Mouse (Mus musculus) hindbrain, embryonic 15.5 days (tissue): ENCODE results near the gene Sun1. TPM values are rescaled to one million over a fixed set of nuclear protein-coding genes. Genes with fewer than 3 reads are reported as not detected.

Experiments used
- ATAC-seq: fragments of 200-750 bp; cut with Nextera tagmentation; 2 replicates; pipeline ENCODE4 v1.8.0; 2017; ENCODE audit warnings: low read depth, moderate number of reproducible peaks, moderate TSS enrichment; ENCODE audit not compliant: low FRiP score
- H3K27ac ChIP-seq: fragments of 300-500 bp; sonication (generic); replicated peaks from 2 replicates; pipeline ENCODE4 v1.5.1; 2015; ENCODE audit warnings: mild to moderate bottlenecking, inconsistent platforms
- H3K27me3 ChIP-seq: fragments of 300-500 bp; sonication (generic); 2 replicates; pipeline ENCODE4 v1.6.1; 2015; ENCODE audit warnings: control low read depth, inconsistent platforms
- H3K36me3 ChIP-seq: fragments of 300-500 bp; sonication (generic); 2 replicates; pipeline ENCODE4 v1.6.1; 2015; ENCODE audit warnings: control low read depth, inconsistent platforms
- H3K4me1 ChIP-seq: fragments of 300-500 bp; sonication (generic); replicated peaks from 2 replicates; pipeline ENCODE4 v1.6.1; 2015; ENCODE audit warnings: control low read depth, inconsistent platforms
- H3K4me2 ChIP-seq: fragments of 300-500 bp; sonication (generic); 2 replicates; pipeline ENCODE4 v1.6.1; 2015; ENCODE audit warnings: moderate library complexity, mild to moderate bottlenecking, inconsistent platforms
- H3K4me3 ChIP-seq: fragments of 300-500 bp; sonication (generic); 2 replicates; pipeline ENCODE4 v1.5.1; 2015; ENCODE audit warnings: mild to moderate bottlenecking, inconsistent platforms
- H3K9ac ChIP-seq: fragments of 300-500 bp; sonication (generic); 2 replicates; pipeline ENCODE4 v1.6.1; 2015; ENCODE audit warnings: inconsistent platforms
- H3K9me3 ChIP-seq: fragments of 300-500 bp; sonication (generic); 2 replicates; pipeline ENCODE4 v1.6.1; 2016; ENCODE audit warnings: control low read depth, inconsistent platforms
- WGBS: fragments of 180-500 bp; shearing (Covaris S2); methylation state at CpG from one replicate; pipeline ENCODE4 v1.1.7; 2015; 5-methylcytosine and 5-hydroxymethylcytosine counted together
- polyA plus RNA-seq: library from polyadenylated mRNA; unstranded; fragments of >200 nt; fragmentation: Nextera tagmentation; extraction: Ambion mirVana; gene quantifications from 2 replicates; pipeline ENCODE4 v1.2.1, GENCODE M21; 2015

Sun1 gene
- polyA plus RNA-seq, 1 experiment from 2014 or later = 45.3 TPM

- no peak overlapping the region for H3K4me3 ChIP-seq
- peaks cover 38% of the 10 kb centered on the region for H3K4me1 ChIP-seq
- H3K9me3 ChIP-seq = no peaks in the 10 kb centered on the region
- no peak overlapping the region for H3K9ac ChIP-seq
- WGBS = 86% methylated on average over 6 of the region's 6 CpGs
- H3K27me3 ChIP-seq = no peaks in the 10 kb centered on the region
- no peak overlapping the region for H3K27ac ChIP-seq
- no peak overlapping the region for H3K4me2 ChIP-seq
- ATAC-seq = no peak
- peaks cover 6% of the 10 kb centered on the region for H3K36me3 ChIP-seq
Observed at GRCm38 (mm10) chr5:139254938-139255337, 54.5 kb downstream of the Sun1 start.

GRCm38 (mm10) chr5:139255777-139256176, 55.3 kb downstream of the Sun1 start:
- WGBS = 91% methylated on average over 6 of the region's 6 CpGs
- Histone ChIP-seq H3K27ac (no peak overlapping the region), H3K36me3 (no peaks in the 10 kb centered on the region), H3K9ac (no peak overlapping the region), H3K9me3 (no peaks in the 10 kb centered on the region), H3K27me3 (no peaks in the 10 kb centered on the region), H3K4me1 (peaks cover 38% of the 10 kb centered on the region), H3K4me2 (no peak overlapping the region), H3K4me3 (no peak overlapping the region)
- ATAC-seq = no peak

- WGBS = 84% methylated on average over 3 of the region's 3 CpGs
- no peak overlapping the region for H3K4me3 ChIP-seq
- no peak overlapping the region for H3K27ac ChIP-seq
- H3K27me3 ChIP-seq = no peaks in the 10 kb centered on the region
- no peak for ATAC-seq
- H3K9me3 ChIP-seq = no peaks in the 10 kb centered on the region
- 0 out of 2 replicates have a peak, but pooled peaks cover 3% of the 10 kb centered on the region for H3K36me3 ChIP-seq
- peaks cover 37% of the 10 kb centered on the region for H3K4me1 ChIP-seq
- no peak overlapping the region for H3K4me2 ChIP-seq
- H3K9ac ChIP-seq = no peak overlapping the region
Observed at GRCm38 (mm10) chr5:139256211-139256765, 55.9 kb downstream of the Sun1 start.

GRCm38 (mm10) chr5:139257265-139257664, 56.8 kb downstream of the Sun1 start:
- Histone ChIP-seq H3K27ac (no peak overlapping the region), H3K4me1 (peaks cover 30% of the 10 kb centered on the region), H3K9me3 (no peaks in the 10 kb centered on the region), H3K4me2 (no peak overlapping the region), H3K9ac (no peak overlapping the region), H3K27me3 (no peaks in the 10 kb centered on the region), H3K4me3 (no peak overlapping the region), H3K36me3 (0 out of 2 replicates have a peak, but pooled peaks cover 4% of the 10 kb centered on the region)
- 89% methylated on average over 1 of the region's 1 CpGs for WGBS
- ATAC-seq = no peak

- no peak overlapping the region for H3K27ac ChIP-seq
- no peak overlapping the region for H3K4me2 ChIP-seq
- no peak for ATAC-seq
- WGBS = 74% methylated on average over 4 of the region's 4 CpGs
- H3K9me3 ChIP-seq = no peaks in the 10 kb centered on the region
- no peaks in the 10 kb centered on the region for H3K27me3 ChIP-seq
- H3K36me3 ChIP-seq = 0 out of 2 replicates have a peak, but pooled peaks cover 6% of the 10 kb centered on the region
- no peak overlapping the region for H3K9ac ChIP-seq
- H3K4me1 ChIP-seq = peaks cover 30% of the 10 kb centered on the region
- no peak overlapping the region for H3K4me3 ChIP-seq
Observed at GRCm38 (mm10) chr5:139257818-139258217, 57.4 kb downstream of the Sun1 start.

GRCm38 (mm10) chr5:139258371-139259035, 58.1 kb downstream of the Sun1 start:
- no peak for ATAC-seq
- Histone ChIP-seq H3K9me3 (no peaks in the 10 kb centered on the region), H3K27me3 (no peaks in the 10 kb centered on the region), H3K4me3 (no peak overlapping the region), H3K27ac (no peak overlapping the region), H3K4me1 (peaks cover 25% of the 10 kb centered on the region), H3K9ac (no peak overlapping the region), H3K4me2 (no peak overlapping the region), H3K36me3 (peaks cover 13% of the 10 kb centered on the region)
- 89% methylated on average over 8 of the region's 8 CpGs for WGBS

- Histone ChIP-seq H3K4me1 (peaks cover 11% of the 10 kb centered on the region), H3K27me3 (no peaks in the 10 kb centered on the region), H3K36me3 (peaks cover 26% of the 10 kb centered on the region), H3K4me2 (no peak overlapping the region), H3K27ac (no peak overlapping the region), H3K9ac (no peak overlapping the region), H3K4me3 (no peak overlapping the region), H3K9me3 (no peaks in the 10 kb centered on the region)
- no peak for ATAC-seq
- 81% methylated on average over 5 of the region's 5 CpGs for WGBS
Observed at GRCm38 (mm10) chr5:139259853-139260252, 59.4 kb downstream of the Sun1 start.

- Histone ChIP-seq H3K9me3 (no peaks in the 10 kb centered on the region), H3K9ac (no peak overlapping the region), H3K4me3 (no peak overlapping the region), H3K27ac (no peak overlapping the region), H3K27me3 (no peaks in the 10 kb centered on the region), H3K4me2 (no peak overlapping the region), H3K4me1 (no peaks in the 10 kb centered on the region), H3K36me3 (peaks cover 42% of the 10 kb centered on the region)
- ATAC-seq = no peak
- WGBS = 90% methylated on average over 4 of the region's 4 CpGs
Observed at GRCm38 (mm10) chr5:139261403-139261802, 61.0 kb downstream of the Sun1 start.

GRCm38 (mm10) chr5:139267661-139268060, 67.2 kb downstream of the Sun1 start:
- Histone ChIP-seq H3K4me1 (no peaks in the 10 kb centered on the region), H3K4me2 (no peak overlapping the region), H3K27me3 (no peaks in the 10 kb centered on the region), H3K4me3 (no peak overlapping the region), H3K9ac (no peak overlapping the region), H3K36me3 (peaks cover 64% of the 10 kb centered on the region), H3K27ac (no peak overlapping the region), H3K9me3 (no peaks in the 10 kb centered on the region)
- ATAC-seq = no peak
- 90% methylated on average over 4 of the region's 4 CpGs for WGBS

- Histone ChIP-seq H3K27ac (0 out of 2 replicates have a peak overlapping the region, but pooled peaks have one; percentile 10), H3K36me3 (peaks cover 31% of the 10 kb centered on the region), H3K4me2 (no peak overlapping the region), H3K9me3 (no peaks in the 10 kb centered on the region), H3K4me3 (no peak overlapping the region), H3K9ac (no peak overlapping the region), H3K27me3 (no peaks in the 10 kb centered on the region), H3K4me1 (no peaks in the 10 kb centered on the region)
- ATAC-seq = no peak
- 57% methylated on average over 16 of the region's 16 CpGs for WGBS
Observed at GRCm38 (mm10) chr5:139270806-139271521, 70.5 kb downstream of the Sun1 start.

GRCm38 (mm10) chr5:139271994-139272554, 71.6 kb downstream of the Sun1 start:
- WGBS = 44% methylated on average over 8 of the region's 8 CpGs
- Histone ChIP-seq H3K4me3 (no peak overlapping the region), H3K9me3 (no peaks in the 10 kb centered on the region), H3K4me1 (no peaks in the 10 kb centered on the region), H3K9ac (no peak overlapping the region), H3K27ac (no peak overlapping the region), H3K4me2 (no peak overlapping the region), H3K36me3 (peaks cover 20% of the 10 kb centered on the region), H3K27me3 (no peaks in the 10 kb centered on the region)
- ATAC-seq = no peak

GRCm38 (mm10) chr5:139277287-139277686, 76.8 kb downstream of the Sun1 start:
- WGBS = 79% methylated on average over 8 of the region's 8 CpGs
- Histone ChIP-seq H3K27me3 (no peaks in the 10 kb centered on the region), H3K9me3 (no peaks in the 10 kb centered on the region), H3K4me2 (no peak overlapping the region), H3K4me3 (no peak overlapping the region), H3K9ac (no peak overlapping the region), H3K4me1 (no peaks in the 10 kb centered on the region; the same call in 1 of the 2 replicates), H3K36me3 (peaks cover 6% of the 10 kb centered on the region; the same call in 1 of the 2 replicates), H3K27ac (no peak overlapping the region)
- no peak for ATAC-seq
